Mouse (Mus musculus) brown adipose tissue, adult 24 weeks (tissue): Measurements from ENCODE around the gene 2200002J24Rik. TPM values are rescaled to one million over a fixed set of nuclear protein-coding genes. Genes with fewer than 3 reads are reported as not detected.

Experiments used
- H3K27ac ChIP-seq: fragments of 200-500 bp; replicated peaks from 2 replicates; pipeline ENCODE4 v1.5.1; 2012; ENCODE audit warnings: low read depth, mild to moderate bottlenecking, low read length
- H3K4me1 ChIP-seq: fragments of 200-500 bp; 2 replicates; pipeline ENCODE4 v1.6.1; 2012; ENCODE audit warnings: low read length, mixed read lengths; ENCODE audit not compliant: control insufficient read depth, insufficient read depth, insufficient read length
- H3K4me3 ChIP-seq: fragments of 200-500 bp; 2 replicates; pipeline ENCODE4 v1.5.1; 2012; ENCODE audit warnings: low read depth, mild to moderate bottlenecking, low read length, moderate library complexity; ENCODE audit not compliant: insufficient read depth
- polyA plus RNA-seq: library from polyadenylated mRNA; stranded (reverse); fragments of >200 nt; gene quantifications from 2 replicates; pipeline ENCODE4 v1.2.4, GENCODE M21; 2012; ENCODE audit not compliant: missing spikeins, insufficient read depth, insufficient read length

The 2200002J24Rik gene
- polyA plus RNA-seq, 1 experiment: not detected

DNA sequence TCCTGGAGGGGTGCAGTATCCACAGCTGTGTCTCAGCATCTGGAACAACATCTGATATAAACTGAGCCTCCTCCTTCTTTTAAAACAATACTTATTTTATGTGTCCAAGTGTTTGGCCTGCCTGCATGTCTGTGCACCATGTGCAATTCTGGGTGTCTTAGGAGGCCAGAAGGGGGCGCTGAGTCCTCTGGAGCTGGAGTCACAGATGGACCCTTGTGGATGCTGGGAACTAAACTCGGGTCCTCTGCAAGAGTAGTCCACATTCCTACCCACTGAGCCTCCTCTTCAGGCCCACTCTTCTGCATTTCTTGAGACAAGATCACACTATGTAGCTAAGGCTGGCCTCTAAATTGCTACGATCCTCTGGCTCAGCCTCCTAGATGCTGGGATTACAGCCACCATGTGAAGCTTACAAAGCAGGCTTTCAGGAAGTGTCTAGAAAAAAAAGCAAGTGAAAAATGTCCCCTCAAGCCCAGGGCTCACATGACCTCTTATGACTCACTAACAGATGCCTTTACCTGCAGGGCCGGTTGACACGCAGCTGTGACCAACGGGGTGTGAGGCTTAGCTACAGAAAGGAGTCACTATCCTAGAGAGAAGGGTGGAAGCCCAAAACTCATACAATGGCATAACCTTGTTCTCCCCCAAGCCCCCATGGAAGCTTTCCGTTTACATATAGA lies 48.9 kb downstream of the 2200002J24Rik start:
- Histone ChIP-seq H3K4me1 (no peaks in the 10 kb centered on the region), H3K27ac (no peak overlapping the region), H3K4me3 (no peak overlapping the region)

Other genes with a start within 250 kb of the 2200002J24Rik start
- gene Kirrel2, start 241.2 kb upstream of the 2200002J24Rik start, polyA plus RNA-seq: not detected in 2 replicates
- gene Nphs1, start 240.6 kb upstream of the 2200002J24Rik start, polyA plus RNA-seq: not detected in 2 replicates
- gene Prodh2, start 205.3 kb upstream of the 2200002J24Rik start, polyA plus RNA-seq: not detected in 2 replicates
- gene Arhgap33, start 163.9 kb upstream of the 2200002J24Rik start, polyA plus RNA-seq: 0.40 TPM in 1 of 2 replicates, not detected in the other
- gene Hspb6, start 146.7 kb upstream of the 2200002J24Rik start, polyA plus RNA-seq: 49.1 and 64.2 TPM in 2 replicates
- gene Proser3, start 146.6 kb upstream of the 2200002J24Rik start, polyA plus RNA-seq: 0.95 and 4.2 TPM in 2 replicates
- 19.5 and 23.1 TPM in 2 replicates for gene Lin37, start 139.1 kb upstream of the 2200002J24Rik start, polyA plus RNA-seq
- 59.1 and 65.5 TPM in 2 replicates for gene U2af1l4, start 135.6 kb upstream of the 2200002J24Rik start, polyA plus RNA-seq
- gene Gm49396, start 135.6 kb upstream of the 2200002J24Rik start, polyA plus RNA-seq: 0.91 and 5.5 TPM in 2 replicates
- gene Psenen, start 135.3 kb upstream of the 2200002J24Rik start, polyA plus RNA-seq: 177 and 187 TPM in 2 replicates
- gene Igflr1, start 133.5 kb upstream of the 2200002J24Rik start, polyA plus RNA-seq: not detected in 2 replicates
- 7.1 and 16.1 TPM in 2 replicates for gene Kmt2b, start 110.2 kb upstream of the 2200002J24Rik start, polyA plus RNA-seq
- not detected in 2 replicates for gene Zbtb32, start 100.0 kb upstream of the 2200002J24Rik start, polyA plus RNA-seq
- gene Upk1a, start 86.1 kb upstream of the 2200002J24Rik start, polyA plus RNA-seq: not detected in 2 replicates
- 5,485 and 5,752 TPM in 2 replicates for gene Cox6b1, start 72.8 kb upstream of the 2200002J24Rik start, polyA plus RNA-seq
- not detected in 2 replicates for gene Etv2, start 63.1 kb upstream of the 2200002J24Rik start, polyA plus RNA-seq
- 24.5 and 39.6 TPM in 2 replicates for gene Rbm42, start 48.6 kb upstream of the 2200002J24Rik start, polyA plus RNA-seq
- gene Haus5, start 33.9 kb upstream of the 2200002J24Rik start, polyA plus RNA-seq: 2.3 and 2.9 TPM in 2 replicates
- not detected in 2 replicates for gene Pmis2, start 27.3 kb upstream of the 2200002J24Rik start, polyA plus RNA-seq
- not detected in 2 replicates for gene Atp4a, start 13.3 kb downstream of the 2200002J24Rik start, polyA plus RNA-seq
- gene Tmem147, start 30.6 kb downstream of the 2200002J24Rik start, polyA plus RNA-seq: 209 and 275 TPM in 2 replicates
- gene Gapdhs, start 44.8 kb downstream of the 2200002J24Rik start, polyA plus RNA-seq: not detected in 2 replicates
- 12.3 and 18.2 TPM in 2 replicates for gene Sbsn, start 52.5 kb downstream of the 2200002J24Rik start, polyA plus RNA-seq
- 7.4 and 7.8 TPM in 2 replicates for gene Dmkn, start 64.8 kb downstream of the 2200002J24Rik start, polyA plus RNA-seq
- 11.5 and 15.2 TPM in 2 replicates for gene Krtdap, start 89.0 kb downstream of the 2200002J24Rik start, polyA plus RNA-seq
- gene Ffar2, start 124.8 kb downstream of the 2200002J24Rik start, polyA plus RNA-seq: 4.8 and 7.4 TPM in 2 replicates
- not detected in 2 replicates for gene Ffar3, start 157.3 kb downstream of the 2200002J24Rik start, polyA plus RNA-seq
- gene Ffar1, start 162.6 kb downstream of the 2200002J24Rik start, polyA plus RNA-seq: not detected in 2 replicates
- 0.40 and 0.88 TPM in 2 replicates for gene Cd22, start 181.4 kb downstream of the 2200002J24Rik start, polyA plus RNA-seq
- not detected in 2 replicates for gene Mag, start 215.9 kb downstream of the 2200002J24Rik start, polyA plus RNA-seq
- not detected in 2 replicates for gene Hamp2, start 225.8 kb downstream of the 2200002J24Rik start, polyA plus RNA-seq
- 4.4 TPM in 1 of 2 replicates, not detected in the other for gene Hamp, start 245.1 kb downstream of the 2200002J24Rik start, polyA plus RNA-seq